Mouse (Mus musculus): ENCODE measurements around the gene Cbx5. TPM values are rescaled to one million over a fixed set of nuclear protein-coding genes. Genes with fewer than 3 reads are reported as not detected.

Cbx5 gene
- polyA plus RNA-seq, 1 experiment: 54.8 TPM

GRCm38 (mm10) chr15:103183651-103184610 is 55.7 kb downstream of the Cbx5 start:
- H3K27me3 ChIP-seq (ENCODE audit: control insufficient read depth, insufficient read depth, insufficient read length): no peaks in the 10 kb centered on the region
- no peaks in the 10 kb centered on the region for H3K79me2 ChIP-seq (ENCODE audit: control insufficient read depth, insufficient read depth)
- H3K4me2 ChIP-seq (ENCODE audit: low read depth): no peak overlapping the region
- peak overlapping the region; percentile 21 for H3K4me3 ChIP-seq
- no peak overlapping the region for H3ac ChIP-seq (ENCODE audit: control insufficient read depth, insufficient read length)
- H3K36me3 ChIP-seq (ENCODE audit: control insufficient read depth, insufficient read depth): no peaks in the 10 kb centered on the region
- TF ChIP-seq SRF (IDR thresholded peaks at IDR 0.05; ENCODE audit: control insufficient read depth, insufficient read length, low read depth): no peak
- peak in 1 of 3 experiments; percentile 3 for TF ChIP-seq MYOG (IDR thresholded peaks at IDR 0.05; ENCODE audit: control insufficient read depth in 1 of 3, insufficient read depth in 1 of 3, insufficient read length in 2 of 3, low read depth in 2 of 3)

GRCm38 (mm10) chr15:103183135-103183534 is 56.5 kb downstream of the Cbx5 start:
- H3K4me3 ChIP-seq: peak overlapping the region; percentile 21
- no peak for TF ChIP-seq MAX (IDR thresholded peaks at IDR 0.05; ENCODE audit: low read depth)
- TF ChIP-seq POLR2AphosphoS2 (IDR thresholded peaks at IDR 0.05; ENCODE audit: insufficient read length, low read depth): peak; percentile 13
- H3K27me3 ChIP-seq (ENCODE audit: control insufficient read depth, insufficient read depth, insufficient read length): no peaks in the 10 kb centered on the region
- H3K4me2 ChIP-seq (ENCODE audit: low read depth): peak overlapping the region; percentile 94
- H3K79me2 ChIP-seq (ENCODE audit: control insufficient read depth, insufficient read depth): no peaks in the 10 kb centered on the region
- no peak overlapping the region for H3ac ChIP-seq (ENCODE audit: control insufficient read depth, insufficient read length)
- no peaks in the 10 kb centered on the region for H3K36me3 ChIP-seq (ENCODE audit: control insufficient read depth, insufficient read depth)

GRCm38 (mm10) chr15:103182166-103182790 is 57.3 kb downstream of the Cbx5 start:
- Histone ChIP-seq H3K4me3 (peak overlapping the region; percentile 21), H3K27me3 (ENCODE audit: control insufficient read depth, insufficient read depth, insufficient read length) (no peaks in the 10 kb centered on the region), H3K4me2 (ENCODE audit: low read depth) (peak overlapping the region; percentile 94), H3K36me3 (ENCODE audit: control insufficient read depth, insufficient read depth) (no peaks in the 10 kb centered on the region), H3ac (ENCODE audit: control insufficient read depth, insufficient read length) (no peak overlapping the region), H3K79me2 (ENCODE audit: control insufficient read depth, insufficient read depth) (no peaks in the 10 kb centered on the region)
- TF ChIP-seq POLR2A (IDR thresholded peaks at IDR 0.05; ENCODE audit: insufficient read length, low read depth): no peak
- no peak for TF ChIP-seq TCF3 (IDR thresholded peaks at IDR 0.05; ENCODE audit: insufficient read length, low read depth)
- TF ChIP-seq USF1 (IDR thresholded peaks at IDR 0.05; ENCODE audit: low read depth): no peak
- TF ChIP-seq CEBPB (IDR thresholded peaks at IDR 0.05; ENCODE audit: insufficient read depth, poor library complexity, severe bottlenecking): no peak
- no peak for TF ChIP-seq POLR2AphosphoS2 (IDR thresholded peaks at IDR 0.05; ENCODE audit: insufficient read length, low read depth)
- peak in 1 of 3 experiments; percentile 46 for TF ChIP-seq MYOG (IDR thresholded peaks at IDR 0.05; ENCODE audit: control insufficient read depth in 1 of 3, insufficient read depth in 1 of 3, insufficient read length in 2 of 3, low read depth in 2 of 3)
- TF ChIP-seq MYOD1 (IDR thresholded peaks at IDR 0.05; ENCODE audit: control insufficient read depth in 1 of 3, insufficient read length in 2 of 3, low read depth in 2 of 3): peak in 1 of 3 experiments; percentile 56
- TF ChIP-seq REST (IDR thresholded peaks at IDR 0.05; ENCODE audit: insufficient read depth, insufficient read length): no peak
- TF ChIP-seq E2F4 (IDR thresholded peaks at IDR 0.05; ENCODE audit: insufficient read depth): no peak
- no peak for TF ChIP-seq TCF12 (IDR thresholded peaks at IDR 0.05; ENCODE audit: insufficient read depth, poor library complexity, severe bottlenecking)
- TF ChIP-seq MAX (IDR thresholded peaks at IDR 0.05; ENCODE audit: low read depth): no peak
- TF ChIP-seq SRF (IDR thresholded peaks at IDR 0.05; ENCODE audit: control insufficient read depth, insufficient read length, low read depth): peak; percentile 15

GRCm38 (mm10) chr15:103180406-103180805 is 59.2 kb downstream of the Cbx5 start:
- H3K4me2 ChIP-seq (ENCODE audit: low read depth): no peak overlapping the region
- TF ChIP-seq POLR2A (IDR thresholded peaks at IDR 0.05; ENCODE audit: insufficient read length, low read depth) (no peak), MYOD1 (IDR thresholded peaks at IDR 0.05; ENCODE audit: control insufficient read depth in 1 of 3, insufficient read length in 2 of 3, low read depth in 2 of 3) (no peak), TCF12 (IDR thresholded peaks at IDR 0.05; ENCODE audit: insufficient read depth, poor library complexity, severe bottlenecking) (no peak), SRF (IDR thresholded peaks at IDR 0.05; ENCODE audit: control insufficient read depth, insufficient read length, low read depth) (no peak), MYOG (IDR thresholded peaks at IDR 0.05; ENCODE audit: control insufficient read depth in 1 of 3, insufficient read depth in 1 of 3, insufficient read length in 2 of 3, low read depth in 2 of 3) (no peak), TCF3 (IDR thresholded peaks at IDR 0.05; ENCODE audit: insufficient read length, low read depth) (no peak), E2F4 (IDR thresholded peaks at IDR 0.05; ENCODE audit: insufficient read depth) (no peak), POLR2AphosphoS2 (IDR thresholded peaks at IDR 0.05; ENCODE audit: insufficient read length, low read depth) (no peak), CEBPB (IDR thresholded peaks at IDR 0.05; ENCODE audit: insufficient read depth, poor library complexity, severe bottlenecking) (no peak), REST (IDR thresholded peaks at IDR 0.05; ENCODE audit: insufficient read depth, insufficient read length) (no peak), MAX (IDR thresholded peaks at IDR 0.05; ENCODE audit: low read depth) (no peak), USF1 (IDR thresholded peaks at IDR 0.05; ENCODE audit: low read depth) (no peak)
- no peaks in the 10 kb centered on the region for H3K27me3 ChIP-seq (ENCODE audit: control insufficient read depth, insufficient read depth, insufficient read length)
- no peak overlapping the region for H3K4me3 ChIP-seq
- no peaks in the 10 kb centered on the region for H3K79me2 ChIP-seq (ENCODE audit: control insufficient read depth, insufficient read depth)
- H3ac ChIP-seq (ENCODE audit: control insufficient read depth, insufficient read length): no peak overlapping the region
- no peaks in the 10 kb centered on the region for H3K36me3 ChIP-seq (ENCODE audit: control insufficient read depth, insufficient read depth)

- H3K4me3 ChIP-seq: no peak overlapping the region
- TF ChIP-seq USF1 (IDR thresholded peaks at IDR 0.05; ENCODE audit: low read depth) (no peak), CEBPB (IDR thresholded peaks at IDR 0.05; ENCODE audit: insufficient read depth, poor library complexity, severe bottlenecking) (no peak), MYOD1 (IDR thresholded peaks at IDR 0.05; ENCODE audit: control insufficient read depth in 1 of 3, insufficient read length in 2 of 3, low read depth in 2 of 3) (no peak), REST (IDR thresholded peaks at IDR 0.05; ENCODE audit: insufficient read depth, insufficient read length) (no peak), MAX (IDR thresholded peaks at IDR 0.05; ENCODE audit: low read depth) (no peak), MYOG (IDR thresholded peaks at IDR 0.05; ENCODE audit: control insufficient read depth in 1 of 3, insufficient read depth in 1 of 3, insufficient read length in 2 of 3, low read depth in 2 of 3) (no peak), SRF (IDR thresholded peaks at IDR 0.05; ENCODE audit: control insufficient read depth, insufficient read length, low read depth) (no peak), E2F4 (IDR thresholded peaks at IDR 0.05; ENCODE audit: insufficient read depth) (no peak)
- no peak overlapping the region for H3K4me2 ChIP-seq (ENCODE audit: low read depth)
- no peak overlapping the region for H3ac ChIP-seq (ENCODE audit: control insufficient read depth, insufficient read length)
- H3K36me3 ChIP-seq (ENCODE audit: control insufficient read depth, insufficient read depth): no peaks in the 10 kb centered on the region
- H3K79me2 ChIP-seq (ENCODE audit: control insufficient read depth, insufficient read depth): no peaks in the 10 kb centered on the region
- no peaks in the 10 kb centered on the region for H3K27me3 ChIP-seq (ENCODE audit: control insufficient read depth, insufficient read depth, insufficient read length)
Observed at GRCm38 (mm10) chr15:103178767-103179166, 60.8 kb downstream of the Cbx5 start.

Data from myocyte (in vitro differentiated cells).